Mouse (Mus musculus): Measurements from ENCODE around the gene Arhgap24. TPM values are rescaled to one million over a fixed set of nuclear protein-coding genes. Genes with fewer than 3 reads are reported as not detected.
A peak's percentile ranks its signal among the peaks of the same experiment; 100 is the strongest.

Arhgap24 gene
- polyA plus RNA-seq, 1 experiment from 2014 or later, result 3.6 TPM

- ATAC-seq (ENCODE audit: low read depth), result peak; percentile 47
- 41% methylated on average over 2 of the region's 2 CpGs for WGBS (ENCODE audit: insufficient replicate concordance)
These were observed 212.0 kb downstream of the Arhgap24 start for GRCm38 (mm10) chr5:102693192-102693591.

GRCm38 (mm10) chr5:102693871-102694270 is 212.7 kb downstream of the Arhgap24 start:
- Histone ChIP-seq H3K9ac (ENCODE audit: low read depth, low read length) (no peak overlapping the region), H3K4me2 (ENCODE audit: low read depth, low read length) (no peak overlapping the region), H3K4me3 (ENCODE audit: low read depth, low read length) (no peak overlapping the region), H3K27me3 (ENCODE audit: control insufficient read depth, insufficient read depth, low read depth, low read length) (no peaks in the 10 kb centered on the region), H3K36me3 (ENCODE audit: control insufficient read depth, insufficient read depth) (no peaks in the 10 kb centered on the region), H3K27ac (ENCODE audit: low read length) (no peak overlapping the region), H3K4me1 (ENCODE audit: control insufficient read depth, low read depth, low read length) (no peaks in the 10 kb centered on the region; the same call in 1 of the 2 replicates), H3K9me3 (replicated peaks; ENCODE audit: control insufficient read depth, low read length) (no peaks in the 10 kb centered on the region)
- no peak for ATAC-seq (ENCODE audit: low read depth)
- whole genome bisulfite sequencing (ENCODE audit: insufficient replicate concordance), result 30% methylated on average over 3 of the region's 3 CpGs

More at GRCm38 (mm10) chr5:102693192-102693591, 212.0 kb downstream of the Arhgap24 start:
- Histone ChIP-seq H3K4me1 (ENCODE audit: control insufficient read depth, low read depth, low read length) (no peaks in the 10 kb centered on the region; the same call in 1 of the 2 replicates), H3K9ac (ENCODE audit: low read depth, low read length) (no peak overlapping the region), H3K27ac (ENCODE audit: low read length) (no peak overlapping the region), H3K27me3 (ENCODE audit: control insufficient read depth, insufficient read depth, low read depth, low read length) (no peaks in the 10 kb centered on the region), H3K4me3 (ENCODE audit: low read depth, low read length) (no peak overlapping the region), H3K4me2 (ENCODE audit: low read depth, low read length) (no peak overlapping the region), H3K9me3 (replicated peaks; ENCODE audit: control insufficient read depth, low read length) (no peaks in the 10 kb centered on the region), H3K36me3 (ENCODE audit: control insufficient read depth, insufficient read depth) (no peaks in the 10 kb centered on the region)

DNA sequence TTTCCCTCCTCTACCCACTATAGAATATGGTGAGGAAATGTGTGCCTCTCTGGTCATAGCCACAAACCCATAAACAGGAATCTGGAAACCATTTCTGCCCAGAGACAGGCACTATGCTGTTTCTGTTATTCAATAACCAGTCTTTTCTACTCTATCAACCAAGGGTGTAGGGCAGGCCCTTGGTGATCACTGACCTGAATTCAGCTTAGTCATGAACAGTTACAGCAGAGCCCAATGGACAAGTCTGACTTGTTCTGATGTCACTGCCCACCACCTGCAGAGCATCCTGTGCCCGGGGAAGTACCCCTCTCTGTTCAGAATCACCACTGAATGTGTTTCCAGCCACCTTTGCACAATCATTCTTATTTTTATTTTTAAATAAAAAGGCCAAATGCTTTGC is 216.6 kb downstream of the Arhgap24 start:
- Histone ChIP-seq H3K4me3 (ENCODE audit: low read depth, low read length) (no peak overlapping the region), H3K4me2 (ENCODE audit: low read depth, low read length) (no peak overlapping the region), H3K9ac (ENCODE audit: low read depth, low read length) (no peak overlapping the region), H3K36me3 (ENCODE audit: control insufficient read depth, insufficient read depth) (no peaks in the 10 kb centered on the region), H3K9me3 (replicated peaks; ENCODE audit: control insufficient read depth, low read length) (no peaks in the 10 kb centered on the region), H3K4me1 (ENCODE audit: control insufficient read depth, low read depth, low read length) (no peaks in the 10 kb centered on the region; the same call in 1 of the 2 replicates), H3K27ac (ENCODE audit: low read length) (no peak overlapping the region), H3K27me3 (ENCODE audit: control insufficient read depth, insufficient read depth, low read depth, low read length) (no peaks in the 10 kb centered on the region)
- no peak for ATAC-seq (ENCODE audit: low read depth)
- 29% methylated on average over 1 of the region's 1 CpGs for WGBS (ENCODE audit: insufficient replicate concordance)

GRCm38 (mm10) chr5:102698396-102698795 is 217.2 kb downstream of the Arhgap24 start:
- no peaks in the 10 kb centered on the region; the same call in 1 of the 2 replicates for H3K4me1 ChIP-seq (ENCODE audit: control insufficient read depth, low read depth, low read length)
- no peak overlapping the region for H3K4me3 ChIP-seq (ENCODE audit: low read depth, low read length)
- H3K27ac ChIP-seq (ENCODE audit: low read length), result no peak overlapping the region
- 60% methylated on average over 5 of the region's 5 CpGs for WGBS (ENCODE audit: insufficient replicate concordance)
- H3K4me2 ChIP-seq (ENCODE audit: low read depth, low read length), result no peak overlapping the region
- H3K9ac ChIP-seq (ENCODE audit: low read depth, low read length), result no peak overlapping the region
- no peaks in the 10 kb centered on the region for H3K27me3 ChIP-seq (ENCODE audit: control insufficient read depth, insufficient read depth, low read depth, low read length)
- no peaks in the 10 kb centered on the region for H3K36me3 ChIP-seq (ENCODE audit: control insufficient read depth, insufficient read depth)
- ATAC-seq (ENCODE audit: low read depth), result no peak
- no peaks in the 10 kb centered on the region for H3K9me3 ChIP-seq (replicated peaks; ENCODE audit: control insufficient read depth, low read length)

- H3K4me2 ChIP-seq (ENCODE audit: low read depth, low read length), result no peak overlapping the region
- H3K9ac ChIP-seq (ENCODE audit: low read depth, low read length), result no peak overlapping the region
- WGBS (ENCODE audit: insufficient replicate concordance), result 62% methylated on average over 2 of the region's 2 CpGs
- H3K27ac ChIP-seq (ENCODE audit: low read length), result no peak overlapping the region
- no peak for ATAC-seq (ENCODE audit: low read depth)
- no peaks in the 10 kb centered on the region for H3K36me3 ChIP-seq (ENCODE audit: control insufficient read depth, insufficient read depth)
- no peaks in the 10 kb centered on the region for H3K9me3 ChIP-seq (replicated peaks; ENCODE audit: control insufficient read depth, low read length)
- no peaks in the 10 kb centered on the region; the same call in 1 of the 2 replicates for H3K4me1 ChIP-seq (ENCODE audit: control insufficient read depth, low read depth, low read length)
- H3K4me3 ChIP-seq (ENCODE audit: low read depth, low read length), result no peak overlapping the region
- H3K27me3 ChIP-seq (ENCODE audit: control insufficient read depth, insufficient read depth, low read depth, low read length), result no peaks in the 10 kb centered on the region
These were observed 217.7 kb downstream of the Arhgap24 start for GRCm38 (mm10) chr5:102698891-102699290.

- H3K4me1 ChIP-seq (ENCODE audit: control insufficient read depth, low read depth, low read length), result no peaks in the 10 kb centered on the region; the same call in 1 of the 2 replicates
- H3K27me3 ChIP-seq (ENCODE audit: control insufficient read depth, insufficient read depth, low read depth, low read length), result no peaks in the 10 kb centered on the region
- WGBS (ENCODE audit: insufficient replicate concordance), result 67% methylated on average over 6 of the region's 6 CpGs
- no peak overlapping the region for H3K27ac ChIP-seq (ENCODE audit: low read length)
- no peaks in the 10 kb centered on the region for H3K36me3 ChIP-seq (ENCODE audit: control insufficient read depth, insufficient read depth)
- ATAC-seq (ENCODE audit: low read depth), result no peak
- H3K9ac ChIP-seq (ENCODE audit: low read depth, low read length), result no peak overlapping the region
- no peak overlapping the region for H3K4me3 ChIP-seq (ENCODE audit: low read depth, low read length)
- H3K4me2 ChIP-seq (ENCODE audit: low read depth, low read length), result no peak overlapping the region
- H3K9me3 ChIP-seq (replicated peaks; ENCODE audit: control insufficient read depth, low read length), result no peaks in the 10 kb centered on the region
These were observed 221.4 kb downstream of the Arhgap24 start for GRCm38 (mm10) chr5:102702581-102702980.

GRCm38 (mm10) chr5:102703325-102704099 is 222.3 kb downstream of the Arhgap24 start:
- Histone ChIP-seq H3K9me3 (replicated peaks; ENCODE audit: control insufficient read depth, low read length) (no peaks in the 10 kb centered on the region), H3K4me2 (ENCODE audit: low read depth, low read length) (no peak overlapping the region), H3K4me3 (ENCODE audit: low read depth, low read length) (no peak overlapping the region), H3K36me3 (ENCODE audit: control insufficient read depth, insufficient read depth) (no peaks in the 10 kb centered on the region), H3K27ac (ENCODE audit: low read length) (no peak overlapping the region), H3K27me3 (ENCODE audit: control insufficient read depth, insufficient read depth, low read depth, low read length) (no peaks in the 10 kb centered on the region), H3K9ac (ENCODE audit: low read depth, low read length) (no peak overlapping the region), H3K4me1 (ENCODE audit: control insufficient read depth, low read depth, low read length) (no peaks in the 10 kb centered on the region)
- 41% methylated on average over 5 of the region's 5 CpGs for WGBS (ENCODE audit: insufficient replicate concordance)
- ATAC-seq (ENCODE audit: low read depth), result no peak

DNA sequence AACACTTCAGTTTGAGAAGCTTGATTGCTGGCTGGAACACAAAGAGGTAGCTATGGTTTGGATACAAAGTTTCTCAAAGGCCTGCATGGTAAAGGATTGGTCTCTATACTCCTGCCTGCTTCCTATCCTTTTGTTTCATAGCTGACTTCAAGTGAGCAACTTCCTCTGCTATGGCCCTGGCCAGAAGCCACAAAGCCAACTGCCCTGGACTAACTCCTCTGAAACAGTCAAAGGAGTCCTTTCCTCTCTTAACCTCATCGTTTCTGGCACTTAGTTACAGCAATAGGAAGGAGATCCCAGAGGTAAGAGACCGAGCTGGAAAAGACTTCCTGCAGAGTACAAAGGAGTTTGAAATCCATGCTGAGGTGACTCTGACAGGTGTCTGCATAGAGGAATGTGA is 224.0 kb downstream of the Arhgap24 start:
- no peak overlapping the region for H3K9ac ChIP-seq (ENCODE audit: low read depth, low read length)
- H3K4me3 ChIP-seq (ENCODE audit: low read depth, low read length), result no peak overlapping the region
- 27% methylated on average over 2 of the region's 2 CpGs for WGBS (ENCODE audit: insufficient replicate concordance)
- H3K36me3 ChIP-seq (ENCODE audit: control insufficient read depth, insufficient read depth), result no peaks in the 10 kb centered on the region
- no peaks in the 10 kb centered on the region for H3K9me3 ChIP-seq (replicated peaks; ENCODE audit: control insufficient read depth, low read length)
- no peak for ATAC-seq (ENCODE audit: low read depth)
- no peak overlapping the region for H3K27ac ChIP-seq (ENCODE audit: low read length)
- no peak overlapping the region for H3K4me2 ChIP-seq (ENCODE audit: low read depth, low read length)
- H3K4me1 ChIP-seq (ENCODE audit: control insufficient read depth, low read depth, low read length), result no peaks in the 10 kb centered on the region
- H3K27me3 ChIP-seq (ENCODE audit: control insufficient read depth, insufficient read depth, low read depth, low read length), result no peaks in the 10 kb centered on the region

DNA sequence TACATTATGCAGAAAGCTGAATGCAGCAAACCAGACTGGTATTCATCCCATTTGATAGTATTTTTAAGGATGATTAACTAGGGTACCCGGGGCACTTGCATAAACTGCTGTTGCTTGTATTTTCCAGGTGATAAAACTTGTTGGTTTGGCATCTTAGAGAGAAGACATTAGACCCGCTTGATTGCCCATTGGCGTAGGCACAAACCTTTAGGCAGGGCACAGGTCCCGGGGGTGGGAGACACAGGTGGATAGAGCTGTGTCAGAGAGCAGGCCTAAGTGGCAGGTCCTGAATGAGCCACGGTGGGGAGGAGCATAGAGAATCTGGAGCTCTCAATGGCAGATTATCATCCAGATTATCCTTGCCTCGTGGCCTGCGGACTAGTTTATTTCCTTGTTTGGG is 229.1 kb downstream of the Arhgap24 start:
- Histone ChIP-seq H3K4me2 (ENCODE audit: low read depth, low read length) (no peak overlapping the region), H3K27ac (ENCODE audit: low read length) (no peak overlapping the region), H3K36me3 (ENCODE audit: control insufficient read depth, insufficient read depth) (no peaks in the 10 kb centered on the region), H3K9ac (ENCODE audit: low read depth, low read length) (no peak overlapping the region), H3K4me1 (ENCODE audit: control insufficient read depth, low read depth, low read length) (no peaks in the 10 kb centered on the region), H3K4me3 (ENCODE audit: low read depth, low read length) (no peak overlapping the region), H3K27me3 (ENCODE audit: control insufficient read depth, insufficient read depth, low read depth, low read length) (no peaks in the 10 kb centered on the region), H3K9me3 (replicated peaks; ENCODE audit: control insufficient read depth, low read length) (no peaks in the 10 kb centered on the region)
- ATAC-seq (ENCODE audit: low read depth), result no peak
- 71% methylated on average over 7 of the region's 7 CpGs for WGBS (ENCODE audit: insufficient replicate concordance)
